Mouse (Mus musculus) stomach, postnatal 0 days (tissue): ENCODE data around the gene Psmd3.

Source experiments
- CTCF ChIP-seq: IDR thresholded peaks from 2 replicates; pipeline ENCODE4 v1.5.1; 2016; ENCODE audit warnings: antibody characterized with exemption, low read depth, mild to moderate bottlenecking, moderate library complexity
- EP300 ChIP-seq: optimal IDR thresholded peaks from 2 replicates; pipeline ENCODE3; 2016; ENCODE audit warnings: antibody characterized with exemption

DNA sequence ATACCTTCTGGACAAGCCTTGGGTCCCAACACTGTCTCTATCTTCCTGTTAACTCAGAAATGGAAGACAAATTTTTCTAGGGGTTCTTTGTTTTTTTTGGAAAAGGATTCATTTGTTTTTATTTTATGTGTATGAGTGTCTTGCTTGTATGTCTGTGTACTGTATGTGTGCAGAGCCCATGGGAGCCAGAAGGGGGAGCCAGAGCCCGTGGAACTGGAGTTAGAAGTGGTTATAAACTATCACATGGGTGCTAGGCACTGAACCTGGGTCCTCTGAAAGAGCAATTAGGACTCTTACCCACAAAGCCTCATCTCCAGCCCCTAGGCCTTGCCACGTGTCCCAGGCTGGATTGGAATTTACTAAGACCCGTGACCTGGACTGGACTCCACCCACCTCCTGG is 51.7 kb downstream of the Psmd3 start:
- TF ChIP-seq EP300 (no peak), CTCF (peak; percentile 39; the same call in 1 of the 2 replicates)
